Mouse (Mus musculus): ENCODE data around the gene Hspa4.

DNA sequence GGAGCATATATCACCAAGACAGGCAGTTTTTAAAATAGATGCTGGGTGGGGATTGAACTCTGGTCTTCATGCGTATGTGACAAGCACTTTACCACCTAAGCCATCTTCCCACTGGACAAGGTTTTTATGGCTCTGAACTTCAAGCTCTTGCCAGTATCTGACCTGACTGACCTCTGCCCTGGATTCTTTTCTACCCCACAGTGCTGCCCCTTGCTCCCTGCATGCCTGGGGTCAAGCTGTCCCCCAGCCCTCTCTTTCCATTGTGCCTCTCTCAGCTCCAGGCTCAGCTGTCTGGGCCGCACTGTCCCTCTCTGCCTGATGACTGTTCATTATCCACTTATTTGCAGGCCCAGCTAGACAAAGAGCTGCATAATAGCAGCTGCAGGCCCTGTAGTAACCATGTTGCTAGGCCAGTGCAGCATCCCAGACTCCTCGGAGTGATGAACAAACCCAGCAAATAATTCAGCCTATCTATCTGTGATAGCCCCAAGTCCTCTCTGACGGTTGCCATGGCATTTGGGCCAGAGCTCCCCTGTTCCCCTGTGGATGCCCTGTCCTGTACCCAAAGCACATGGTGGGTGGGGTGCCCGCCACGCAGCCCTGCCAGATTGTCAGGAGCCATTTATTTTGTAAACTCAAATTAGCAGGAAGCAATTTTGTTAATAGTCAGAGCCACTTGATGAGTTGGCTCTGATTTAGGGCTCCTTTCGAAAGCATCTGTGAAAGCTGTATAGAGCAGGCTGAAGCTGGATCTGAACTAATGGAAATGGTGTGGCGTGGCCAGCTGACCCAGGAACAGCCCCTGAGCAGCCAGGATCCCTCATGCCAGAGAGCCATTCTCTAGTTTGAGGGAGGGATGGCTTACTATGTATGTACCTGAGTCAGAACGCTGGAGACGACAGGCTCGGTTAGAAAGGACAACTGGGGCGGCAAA, 47.8 kb downstream of the Hspa4 start:
- no peak for TF ChIP-seq POLR2A (IDR thresholded peaks at IDR 0.05; ENCODE audit: low read depth, low read length)
- no peak for TF ChIP-seq CTCF (IDR thresholded peaks at IDR 0.05; ENCODE audit: borderline replicate concordance, insufficient read depth, low read length)

All from embryonic fibroblast, embryonic 13.5 days (primary cell).